Mouse (Mus musculus) adrenal gland, postnatal 36 days (tissue): Measurements from ENCODE around the gene Ehbp1. TPM values are rescaled to one million over a fixed set of nuclear protein-coding genes. Genes with fewer than 3 reads are reported as not detected.
A peak's percentile ranks its signal among the peaks of the same experiment; 100 is the strongest.

Source experiments
- DNase-seq, 2 experiments: peaks; one replicate each; pipeline ENCODE4 v3.0.0; 2021; ENCODE audit warnings: mixed read lengths in 1 of 2
- total RNA-seq, 2 experiments: library from RNA; stranded (reverse); gene quantifications; 2 replicates each; pipeline ENCODE4 v1.2.3; 2021

The Ehbp1 gene
- total RNA-seq, 2 experiments from 2014 or later: 20.5 to 23.2 TPM

- no peak for DNase-seq
Measured at GRCm38 (mm10) chr11:22053034-22053668, 288.9 kb downstream of the Ehbp1 start.

GRCm38 (mm10) chr11:22050864-22051263, 291.2 kb downstream of the Ehbp1 start:
- DNase-seq: peak in 1 of 2 experiments; percentile 3

DNA sequence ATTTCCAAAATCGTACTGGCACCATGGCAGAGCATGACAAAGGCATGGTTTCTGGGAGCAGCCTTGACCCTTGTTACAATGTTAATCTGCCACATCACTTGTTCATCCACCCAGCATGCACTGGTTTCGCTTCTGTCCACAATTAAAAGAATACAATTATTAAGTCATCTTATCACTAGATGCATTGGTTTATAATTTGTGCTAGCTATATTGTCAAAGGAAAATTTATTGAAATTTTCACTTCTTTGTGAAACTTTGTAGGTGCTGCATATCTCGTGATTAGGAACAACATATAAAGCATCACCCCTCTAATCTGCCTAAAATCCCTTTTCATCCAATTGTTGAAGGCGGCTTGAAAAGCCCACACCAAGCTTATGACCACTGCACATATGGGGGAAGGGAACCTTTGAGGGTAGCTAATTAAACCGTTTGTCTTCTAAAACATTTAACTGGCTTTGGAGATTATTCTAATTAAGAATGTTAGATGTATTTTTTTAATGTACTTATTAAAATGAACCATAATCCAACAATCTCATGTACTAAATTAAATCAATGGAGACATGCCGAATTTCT, 302.2 kb downstream of the Ehbp1 start:
- no peak for DNase-seq

DNA sequence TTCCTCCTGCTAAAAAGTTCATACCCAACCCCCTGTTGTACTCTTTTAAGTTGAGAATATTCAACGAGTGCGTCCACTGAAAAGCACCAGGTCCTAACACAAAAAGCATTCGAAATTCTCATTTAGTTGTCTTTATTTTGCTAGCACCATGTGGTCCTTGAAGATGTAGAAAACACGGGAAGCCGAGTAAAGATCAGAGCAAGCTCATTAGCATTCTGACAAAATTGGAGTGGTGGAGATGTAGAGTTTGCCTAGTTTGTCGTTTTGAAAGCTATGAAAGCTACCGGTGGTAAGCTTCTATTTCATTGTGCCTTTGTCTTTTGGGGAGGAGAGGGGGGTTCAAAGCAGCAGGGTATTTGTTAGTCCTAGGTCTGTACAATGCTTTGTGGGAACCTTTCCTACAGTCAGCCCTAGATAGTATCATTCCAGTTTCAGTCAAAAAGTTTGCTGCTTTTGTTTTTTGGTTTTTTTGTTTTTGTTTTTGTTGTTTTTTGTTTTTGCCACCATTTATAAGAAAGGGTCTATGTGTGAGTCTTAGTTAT, 307.5 kb downstream of the Ehbp1 start:
- DNase-seq: no peak

- DNase-seq: no peak
Measured at GRCm38 (mm10) chr11:22033582-22033981, 308.5 kb downstream of the Ehbp1 start.

DNA sequence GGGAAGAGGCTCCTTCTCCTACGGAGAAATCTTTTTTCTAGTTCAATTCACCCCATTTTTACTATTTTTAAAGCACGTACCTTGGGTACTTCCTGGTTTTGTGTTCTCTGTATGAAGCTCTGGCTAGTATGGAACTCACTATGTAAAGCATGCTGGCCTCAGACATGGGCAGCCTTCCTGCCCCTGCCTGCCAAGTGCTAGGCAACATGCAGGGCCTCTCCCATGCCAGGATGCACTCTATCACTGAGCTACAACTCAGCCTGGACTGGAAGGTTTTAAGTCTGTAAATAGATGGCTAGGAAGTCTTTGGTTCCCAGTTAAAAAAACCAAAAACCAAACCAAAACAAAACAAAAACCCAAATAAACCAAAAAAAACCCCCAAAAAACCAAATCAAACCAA, 321.5 kb downstream of the Ehbp1 start:
- no peak for DNase-seq

DNA sequence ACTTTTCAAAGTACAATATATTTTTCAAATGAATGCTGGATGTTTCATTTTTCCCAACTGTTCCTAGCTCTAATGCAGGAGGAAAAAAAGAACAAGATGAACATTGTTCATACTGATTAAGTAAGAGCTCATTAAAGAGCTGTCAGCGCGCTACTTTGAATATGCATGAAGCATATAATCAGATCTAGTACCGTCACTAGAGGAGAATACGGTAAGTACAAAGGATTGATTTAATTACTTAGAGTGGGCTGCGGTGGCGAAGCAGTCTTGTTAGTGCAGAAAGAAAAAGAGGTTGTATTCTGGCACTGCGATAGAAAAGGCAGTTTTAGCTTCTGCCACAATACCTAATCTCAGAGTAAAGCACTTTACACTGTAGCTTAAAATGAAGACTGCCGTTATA, 324.6 kb downstream of the Ehbp1 start:
- no peak for DNase-seq

DNA sequence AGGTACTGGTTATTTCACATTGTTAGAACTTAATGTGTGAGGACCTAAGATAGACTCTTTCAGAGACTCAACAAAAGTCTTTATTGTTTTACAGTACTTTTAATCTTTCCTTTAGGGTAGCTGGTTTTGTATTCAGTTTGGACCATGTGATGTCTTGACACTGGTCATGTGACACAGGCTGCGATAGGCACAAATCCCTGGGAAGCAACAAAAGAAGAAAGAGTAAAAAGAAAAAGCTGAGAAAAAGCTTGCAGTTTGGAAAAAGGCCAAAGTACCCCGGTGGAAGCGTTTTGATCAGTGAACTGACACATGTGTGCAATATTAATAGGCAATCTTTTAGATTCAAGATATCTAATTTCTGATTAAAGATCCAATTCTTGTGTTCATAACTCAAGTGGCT, 325.8 kb downstream of the Ehbp1 start:
- DNase-seq: no peak

DNA sequence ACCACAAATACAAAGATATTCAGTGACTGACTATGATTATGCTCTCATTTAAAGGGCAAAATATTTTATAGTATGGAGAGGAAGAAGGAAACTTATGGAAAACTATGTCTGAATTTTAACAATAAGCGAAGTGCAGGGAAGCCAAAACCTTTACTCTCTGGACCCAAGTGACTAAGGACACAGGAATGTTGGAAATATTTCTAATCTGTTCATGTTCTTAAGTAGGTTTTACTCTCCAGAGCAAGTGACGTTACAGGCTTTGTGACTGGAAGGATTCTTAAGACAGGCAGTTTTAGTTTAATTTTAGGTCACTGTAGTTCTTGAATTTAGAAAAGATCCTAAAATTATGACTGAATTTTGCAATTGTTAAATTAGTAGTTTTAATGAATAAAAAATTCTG, 333.3 kb downstream of the Ehbp1 start:
- DNase-seq: no peak

GRCm38 (mm10) chr11:22008129-22008596, 333.9 kb downstream of the Ehbp1 start:
- DNase-seq: no peak

- DNase-seq: no peak
Measured at GRCm38 (mm10) chr11:22007781-22008110, 334.3 kb downstream of the Ehbp1 start.

GRCm38 (mm10) chr11:22007088-22007780, 334.9 kb downstream of the Ehbp1 start:
- no peak for DNase-seq

DNA sequence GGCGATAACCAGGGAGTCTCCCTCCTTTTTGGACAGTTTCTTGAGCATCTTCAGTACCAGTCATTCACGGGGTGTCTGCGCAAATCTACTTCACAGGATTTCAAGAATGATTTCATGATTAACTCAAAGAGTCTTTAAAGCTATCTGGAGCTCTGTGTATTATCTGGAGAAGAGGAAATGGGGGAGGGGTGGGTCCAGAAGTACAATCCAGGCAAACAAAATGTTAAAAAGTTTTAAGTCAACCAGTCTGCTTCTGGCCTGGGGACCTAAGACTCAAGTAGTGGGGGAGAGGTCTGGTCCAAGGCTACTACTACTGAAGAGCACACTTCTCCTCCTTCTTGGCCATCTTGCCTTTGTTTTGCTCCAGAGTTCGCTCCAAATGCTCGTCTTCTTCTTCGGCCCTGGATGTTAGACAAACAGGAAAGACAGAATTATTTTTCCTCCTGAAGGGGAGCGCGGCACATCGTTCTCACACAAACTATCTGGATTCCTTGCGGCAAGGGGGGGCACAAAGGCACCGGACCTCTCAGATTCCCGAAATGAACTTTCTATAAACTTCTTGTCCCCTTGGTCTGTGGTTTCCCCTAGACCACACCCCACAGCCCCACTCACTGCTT, 335.5 kb downstream of the Ehbp1 start:
- DNase-seq: no peak

GRCm38 (mm10) chr11:22005281-22005870, 336.7 kb downstream of the Ehbp1 start:
- DNase-seq: no peak

DNA sequence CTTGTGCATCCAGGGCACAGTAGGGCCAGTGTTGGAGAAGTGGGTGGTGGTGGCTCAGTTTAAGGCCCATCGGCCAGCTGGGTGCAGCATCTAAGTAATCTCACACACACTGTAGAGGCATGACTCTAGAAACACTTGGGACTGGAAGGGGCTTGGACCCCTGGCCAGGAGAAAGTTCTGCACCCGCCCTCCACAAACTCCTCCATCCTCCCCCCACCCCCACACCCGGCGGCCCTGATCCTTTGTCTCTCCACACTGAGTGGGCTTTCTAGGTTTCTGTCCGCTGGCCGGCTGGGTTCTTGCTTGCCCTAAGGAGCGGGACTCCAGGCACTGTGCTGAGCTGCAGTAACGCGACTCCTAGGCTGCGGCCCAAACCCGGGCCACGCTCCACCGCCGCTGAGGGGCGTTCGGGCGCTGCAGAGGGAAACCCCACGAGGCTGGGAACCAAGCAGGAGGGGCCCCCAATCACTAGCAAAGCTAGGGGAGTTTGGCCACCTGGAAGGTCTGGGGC, 337.7 kb downstream of the Ehbp1 start:
- no peak for DNase-seq

GRCm38 (mm10) chr11:22003341-22003981, 338.6 kb downstream of the Ehbp1 start:
- no peak for DNase-seq

- no peak for DNase-seq
Measured at GRCm38 (mm10) chr11:22002783-22003340, 339.2 kb downstream of the Ehbp1 start, which contains the start of gene Otx1. Otx1 (minus strand) TSS chr11:22002897.

DNA sequence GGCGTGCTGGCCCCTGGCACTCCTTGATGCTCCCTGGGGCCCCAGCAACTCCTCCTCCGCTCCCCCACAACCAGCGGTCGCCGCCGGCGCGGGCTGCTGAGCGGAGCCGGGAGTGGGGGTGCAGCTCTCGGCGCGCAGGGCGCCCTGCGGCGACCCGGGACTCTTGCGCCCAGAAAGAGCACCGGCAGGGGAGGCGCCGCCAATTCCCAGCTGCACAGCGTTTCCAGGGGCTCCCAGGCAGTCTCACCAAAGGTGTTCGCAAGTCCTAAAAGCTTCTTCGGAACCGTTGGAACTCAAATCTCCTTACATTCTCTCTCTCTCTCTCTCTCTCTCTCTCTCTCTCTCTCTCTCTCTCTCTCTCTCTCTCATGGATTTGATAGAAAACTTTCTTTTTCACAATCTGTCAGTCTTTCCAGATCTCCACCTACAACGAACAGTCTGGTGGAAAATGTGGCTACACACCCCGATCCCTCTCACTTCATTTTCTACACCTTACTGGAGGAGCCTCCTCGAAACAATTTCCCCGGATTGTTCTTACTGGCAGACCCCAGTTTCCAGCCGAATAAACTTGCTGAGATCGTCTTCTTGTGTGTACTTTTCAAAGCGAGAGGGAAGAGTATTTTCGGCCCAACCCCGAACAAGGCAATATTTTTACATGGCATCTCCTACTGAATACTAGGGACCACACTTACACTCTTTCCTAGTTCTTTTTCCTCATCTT, 339.9 kb downstream of the Ehbp1 start:
- no peak for DNase-seq

GRCm38 (mm10) chr11:22001321-22002061, 340.6 kb downstream of the Ehbp1 start:
- peak; percentile 49 to 50 for DNase-seq
